Mouse (Mus musculus): ENCODE data around the gene Abhd17a.
A peak's percentile ranks its signal among the peaks of the same experiment; 100 is the strongest.

DNA sequence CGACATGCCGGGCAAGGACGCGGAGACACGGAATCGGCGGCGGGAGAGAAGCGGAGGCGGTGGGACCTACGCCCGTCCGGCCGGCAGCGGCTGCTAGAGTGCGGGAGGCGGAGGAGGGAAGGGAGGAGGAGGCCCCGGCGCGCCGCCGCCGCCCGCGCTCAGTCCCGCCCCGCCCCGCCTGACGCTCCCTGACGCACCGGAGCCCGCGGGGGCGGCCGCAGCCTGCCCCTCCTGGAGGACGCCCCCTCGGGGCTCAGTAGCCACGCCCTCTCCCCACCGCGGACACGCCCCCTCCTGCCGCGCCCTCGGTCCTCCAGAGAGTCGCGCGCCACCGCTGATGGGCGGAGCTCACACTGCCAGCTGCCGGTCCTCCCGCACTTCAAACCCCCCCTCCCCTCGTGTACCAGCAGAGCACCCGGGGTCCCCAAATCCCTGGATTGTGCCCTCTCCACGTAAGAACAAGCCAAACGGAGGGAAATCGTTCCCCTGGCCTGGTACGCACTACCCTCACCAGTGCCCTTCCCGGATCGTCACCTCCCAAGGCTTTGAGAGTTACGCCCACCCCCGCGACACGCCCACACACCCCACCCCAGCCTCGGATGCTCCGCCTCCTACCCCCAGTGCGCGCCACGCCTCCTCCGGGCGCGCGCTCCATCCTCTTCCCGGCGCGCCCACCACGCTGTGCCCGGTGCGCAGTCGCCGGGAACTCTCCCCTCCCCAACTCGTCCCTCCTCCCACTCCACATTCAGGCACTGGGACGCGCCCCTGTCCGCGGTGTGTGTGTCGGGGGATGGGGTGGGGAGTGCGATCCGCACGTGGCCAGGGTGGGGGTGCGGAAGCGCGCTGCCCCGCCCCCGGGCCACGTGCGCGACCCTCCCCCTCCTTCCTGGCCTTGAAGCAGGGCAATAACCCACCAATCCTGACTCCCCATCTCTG is 12.7 kb downstream of the Abhd17a start, which contains the start of gene Klf16:
- no peak for TF ChIP-seq CTCF (IDR thresholded peaks at IDR 0.05; ENCODE audit: borderline replicate concordance, insufficient read depth, low read length)
- peak; percentile 86 for TF ChIP-seq POLR2A (IDR thresholded peaks at IDR 0.05; ENCODE audit: low read depth, low read length)
